19 mouse cellular contexts compared by ENCODE assay signal in the genomic region with DNA sequence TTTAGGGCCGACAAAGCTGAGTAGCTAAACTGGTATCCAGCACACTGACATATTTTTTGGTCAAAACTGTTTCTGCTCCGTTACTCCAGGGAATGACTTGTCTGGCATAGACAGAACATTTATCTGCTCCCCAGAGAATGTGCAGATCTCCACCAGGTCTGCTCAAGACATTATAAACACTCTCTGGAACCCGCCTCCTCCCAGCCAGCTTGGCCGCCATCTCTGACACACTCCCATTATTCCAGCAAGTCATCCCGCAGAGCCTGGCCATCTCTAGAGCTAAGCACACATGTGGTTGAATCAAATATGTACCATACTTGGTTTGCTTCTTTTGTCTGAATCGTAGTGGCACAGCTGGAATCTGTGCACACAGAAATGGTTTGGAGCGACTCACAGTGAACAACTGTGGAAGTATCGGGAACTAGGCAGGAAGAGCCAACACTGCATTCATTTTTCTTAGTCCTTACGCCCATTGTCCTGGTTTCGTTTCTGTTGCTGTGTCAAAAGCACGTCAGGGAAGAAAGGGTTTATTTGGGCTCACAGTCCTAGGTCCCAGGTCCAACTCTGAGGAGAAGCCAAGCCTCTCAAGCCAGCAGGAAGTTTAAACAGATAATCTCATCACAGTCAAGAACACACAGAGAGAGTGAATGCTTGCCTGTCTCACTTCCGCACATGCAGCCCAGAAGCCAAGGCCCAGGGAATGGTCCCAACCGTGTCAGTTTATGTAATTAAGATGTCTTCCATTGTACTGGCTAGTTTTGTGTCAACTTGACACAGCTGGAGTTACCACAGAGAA.
A peak's percentile ranks its signal among the peaks of the same experiment; 100 is the strongest.
DNase-seq lines count a peak whose midpoint lies in the region; ATAC-seq and TF ChIP-seq lines count a peak whose summit lies in the region.
"Had no signal": no experiment of that assay in that cellular context is flagged by ENCODE, and none has a peak within 500 bp of the region (broad histone marks: within the 10 kb centered on the region; RNA-seq: fewer than 3 reads in every experiment).

No protein-coding gene starts in this region.

- no peak overlapping the region for H3K4me2 ChIP-seq in heart, embryonic 11.5 days
- H3K4me2 ChIP-seq in midbrain, postnatal 0 days (ENCODE audit: low read depth, low read length, poor library complexity, severe bottlenecking): no peak overlapping the region
- no peak overlapping the region for H3K4me2 ChIP-seq in midbrain, embryonic 13.5 days (replicated peaks)
- H3K4me2 ChIP-seq: embryonic facial prominence, embryonic 13.5 days; forebrain, embryonic 12.5 days; hindbrain, embryonic 13.5 days had no signal

- H3K9ac ChIP-seq in heart, embryonic 11.5 days (ENCODE audit: low read depth, low read length): no peak overlapping the region
- H3K9ac ChIP-seq in midbrain, postnatal 0 days (replicated peaks; ENCODE audit: low read length, poor library complexity, severe bottlenecking): no peak overlapping the region
- H3K9ac ChIP-seq in midbrain, embryonic 13.5 days (replicated peaks): no peak overlapping the region
- H3K9ac ChIP-seq: embryonic facial prominence, embryonic 13.5 days; forebrain, embryonic 12.5 days; hindbrain, embryonic 13.5 days had no signal

- WGBS in heart, embryonic 11.5 days (ENCODE audit: insufficient replicate concordance): 82% methylated on average over 13 of the region's 13 CpGs
- WGBS in midbrain, postnatal 0 days: 78% methylated on average over 13 of the region's 13 CpGs
- WGBS in midbrain, embryonic 13.5 days: 82% methylated on average over 13 of the region's 13 CpGs

- DNase-seq in frontal cortex, adult 2 months (ENCODE audit: extremely low spot score in 1 of 2, low spot score in 1 of 2): no peak
- DNase-seq in heart, adult 8-10 months (ENCODE audit: low spot score): peak; percentile 48
- DNase-seq in midbrain, postnatal 0 days (ENCODE audit: low spot score): peak; percentile 11
- DNase-seq in layer of hippocampus, postnatal 10 days (ENCODE audit: low spot score in 2 of 2): no peak
- DNase-seq: adrenal gland, postnatal 25 days; cerebellum, adult 18-20 months; cerebellum, adult 9-11 months; cerebellum, postnatal 36 days; gastrocnemius, postnatal 25 days; kidney, adult 11 months; kidney, adult 9 months had no signal

- H3K27ac ChIP-seq in heart, embryonic 11.5 days (ENCODE audit: low read depth, low read length): no peak overlapping the region
- H3K27ac ChIP-seq in midbrain, postnatal 0 days (ENCODE audit: low read depth, low read length): no peak overlapping the region
- no peak overlapping the region for H3K27ac ChIP-seq in midbrain, embryonic 13.5 days
- H3K27ac ChIP-seq: embryonic facial prominence, embryonic 13.5 days; forebrain, embryonic 12.5 days; hindbrain, embryonic 13.5 days; hindbrain, postnatal 0 days had no signal

- no peak overlapping the region for H3K4me3 ChIP-seq in heart, embryonic 11.5 days (ENCODE audit: low read depth, low read length)
- H3K4me3 ChIP-seq in midbrain, postnatal 0 days (ENCODE audit: low read depth, low read length): no peak overlapping the region
- H3K4me3 ChIP-seq in midbrain, embryonic 13.5 days (replicated peaks): no peak overlapping the region
- H3K4me3 ChIP-seq: embryonic facial prominence, embryonic 13.5 days; forebrain, embryonic 12.5 days; hindbrain, embryonic 13.5 days had no signal

- ATAC-seq in frontal cortex, adult (ENCODE audit: low TSS enrichment): 0 out of 2 replicates have a peak, but pooled peaks have one; percentile 23
- no peak for ATAC-seq in heart, embryonic 11.5 days (replicated peaks; ENCODE audit: insufficient number of reproducible peaks, low FRiP score, low TSS enrichment)
- ATAC-seq in midbrain, postnatal 0 days (ENCODE audit: low FRiP score): no peak
- ATAC-seq in midbrain, embryonic 13.5 days: no peak
- ATAC-seq: activated CD4-positive, CD25-positive, alpha-beta regulatory T cell, adult 4 months; hindbrain, postnatal 0 days had no signal

- no peak for TF ChIP-seq CTCF in midbrain, postnatal 0 days (IDR thresholded peaks at IDR 0.05)

- H3K9me3 ChIP-seq in heart, embryonic 11.5 days (replicated peaks; ENCODE audit: control insufficient read depth, low read length): no peaks in the 10 kb centered on the region
- H3K9me3 ChIP-seq in midbrain, postnatal 0 days (ENCODE audit: low read length): no peaks in the 10 kb centered on the region
- no peaks in the 10 kb centered on the region for H3K9me3 ChIP-seq in midbrain, embryonic 13.5 days
- H3K9me3 ChIP-seq: embryonic facial prominence, embryonic 13.5 days; forebrain, embryonic 12.5 days; hindbrain, embryonic 13.5 days had no signal

- H3K27me3 ChIP-seq in heart, embryonic 11.5 days (ENCODE audit: control insufficient read depth, insufficient read depth, low read length): no peaks in the 10 kb centered on the region
- H3K27me3 ChIP-seq in midbrain, postnatal 0 days (ENCODE audit: insufficient read depth, low read length): no peaks in the 10 kb centered on the region
- no peaks in the 10 kb centered on the region for H3K27me3 ChIP-seq in midbrain, embryonic 13.5 days
- H3K27me3 ChIP-seq: embryonic facial prominence, embryonic 13.5 days; forebrain, embryonic 12.5 days; hindbrain, embryonic 13.5 days had no signal

- no peaks in the 10 kb centered on the region for H3K36me3 ChIP-seq in heart, embryonic 11.5 days (ENCODE audit: control insufficient read depth, insufficient read depth, low read length)
- H3K36me3 ChIP-seq in midbrain, postnatal 0 days (ENCODE audit: insufficient read depth, low read length): no peaks in the 10 kb centered on the region
- H3K36me3 ChIP-seq in midbrain, embryonic 13.5 days: no peaks in the 10 kb centered on the region
- H3K36me3 ChIP-seq: embryonic facial prominence, embryonic 13.5 days; forebrain, embryonic 12.5 days; hindbrain, embryonic 13.5 days had no signal

- 0 out of 2 replicates have a peak, but pooled peaks cover 3% of the 10 kb centered on the region for H3K4me1 ChIP-seq in heart, embryonic 11.5 days (ENCODE audit: control insufficient read depth, insufficient read depth, low read length)
- H3K4me1 ChIP-seq in midbrain, postnatal 0 days (ENCODE audit: insufficient read depth, low read length): no peaks in the 10 kb centered on the region
- H3K4me1 ChIP-seq in midbrain, embryonic 13.5 days (replicated peaks): no peaks in the 10 kb centered on the region
- H3K4me1 ChIP-seq: embryonic facial prominence, embryonic 13.5 days; forebrain, embryonic 12.5 days had no signal

Comparison
In these comparisons a context has a peak if more than half of its experiments do, and no peak if none do; other contexts are left out.
1. DNase-seq: peak in heart, adult 8-10 months (single experiment) and midbrain, postnatal 0 days (single experiment); none in frontal cortex, adult 2 months (0 of 2) and layer of hippocampus, postnatal 10 days (0 of 2).